Mouse (Mus musculus) CD4-positive helper T cell, adult 2 months (primary cell): Measurements from ENCODE around the gene Gna11.

Source experiments
- DNase-seq: peaks from one replicate; pipeline ENCODE4 v3.0.0-alpha.2; 2012; ENCODE audit warnings: low read depth, missing footprints, low spot score

Gna11 gene

GRCm38 (mm10) chr10:81545161-81545747 is at the start of gene Gna11:
TSS of gene Gna11 (minus strand) at chr10:81545190.
- DNase-seq, result peak; percentile 99

- DNase-seq, result no peak
These were observed 48.9 kb upstream of the Gna11 start for GRCm38 (mm10) chr10:81593935-81594334.

- no peak for DNase-seq
These were observed 48.2 kb upstream of the Gna11 start for GRCm38 (mm10) chr10:81593223-81593622.

GRCm38 (mm10) chr10:81592631-81593030 is 47.6 kb upstream of the Gna11 start:
- DNase-seq, result no peak

GRCm38 (mm10) chr10:81591846-81592245 is 46.9 kb upstream of the Gna11 start:
- no peak for DNase-seq

GRCm38 (mm10) chr10:81588739-81589138 is 43.7 kb upstream of the Gna11 start:
- no peak for DNase-seq

- no peak for DNase-seq
These were observed 38.4 kb upstream of the Gna11 start for GRCm38 (mm10) chr10:81583347-81583746.

GRCm38 (mm10) chr10:81580441-81581070 is 35.6 kb upstream of the Gna11 start:
- DNase-seq, result no peak

GRCm38 (mm10) chr10:81579967-81580366 is 35.0 kb upstream of the Gna11 start:
- no peak for DNase-seq

GRCm38 (mm10) chr10:81575695-81576094 is 30.7 kb upstream of the Gna11 start:
- no peak for DNase-seq

GRCm38 (mm10) chr10:81575208-81575631 is 30.2 kb upstream of the Gna11 start:
- DNase-seq, result peak; percentile 20

- no peak for DNase-seq
These were observed 29.4 kb upstream of the Gna11 start, which contains the start of gene Tle2 for GRCm38 (mm10) chr10:81574081-81575056. TSS of gene Tle2 (plus strand) at chr10:81574561.

GRCm38 (mm10) chr10:81572975-81573374 is 28.0 kb upstream of the Gna11 start:
- DNase-seq, result no peak

GRCm38 (mm10) chr10:81572133-81572671 is 27.2 kb upstream of the Gna11 start:
- DNase-seq, result no peak

GRCm38 (mm10) chr10:81571501-81571876 is 26.5 kb upstream of the Gna11 start:
- peak; percentile 90 for DNase-seq

GRCm38 (mm10) chr10:81570831-81571500 is 26.0 kb upstream of the Gna11 start:
- peak; percentile 85 for DNase-seq

GRCm38 (mm10) chr10:81570238-81570800 is 25.3 kb upstream of the Gna11 start:
- DNase-seq, result no peak

GRCm38 (mm10) chr10:81569507-81570237 is 24.7 kb upstream of the Gna11 start:
- DNase-seq, result no peak

GRCm38 (mm10) chr10:81568381-81569191 is 23.6 kb upstream of the Gna11 start:
- no peak for DNase-seq
